Mouse (Mus musculus): Measurements from ENCODE around the gene Dact3. TPM values are rescaled to one million over a fixed set of nuclear protein-coding genes. Genes with fewer than 3 reads are reported as not detected.

Dact3 gene
- total RNA-seq, 1 experiment from 2014 or later = 2.8 TPM

DNA sequence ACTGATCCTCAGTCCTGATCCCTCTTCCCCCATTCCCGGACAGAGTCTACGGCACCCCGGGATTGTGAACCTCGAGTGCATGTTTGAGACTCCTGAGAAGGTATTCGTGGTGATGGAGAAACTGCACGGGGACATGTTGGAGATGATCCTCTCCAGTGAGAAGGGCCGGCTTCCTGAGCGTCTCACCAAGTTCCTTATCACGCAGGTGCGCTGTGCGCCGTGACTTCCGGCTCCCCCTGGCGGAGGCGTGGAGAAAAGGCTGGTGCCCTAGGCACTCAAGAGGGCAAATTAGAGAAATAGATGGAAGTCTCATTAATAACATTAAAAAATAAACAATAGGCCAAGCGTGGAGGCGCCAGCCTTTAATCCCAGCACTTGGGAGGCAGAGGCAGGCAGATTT, 16.8 kb upstream of the Dact3 start:
- peak; percentile 54 for DNase-seq

DNA sequence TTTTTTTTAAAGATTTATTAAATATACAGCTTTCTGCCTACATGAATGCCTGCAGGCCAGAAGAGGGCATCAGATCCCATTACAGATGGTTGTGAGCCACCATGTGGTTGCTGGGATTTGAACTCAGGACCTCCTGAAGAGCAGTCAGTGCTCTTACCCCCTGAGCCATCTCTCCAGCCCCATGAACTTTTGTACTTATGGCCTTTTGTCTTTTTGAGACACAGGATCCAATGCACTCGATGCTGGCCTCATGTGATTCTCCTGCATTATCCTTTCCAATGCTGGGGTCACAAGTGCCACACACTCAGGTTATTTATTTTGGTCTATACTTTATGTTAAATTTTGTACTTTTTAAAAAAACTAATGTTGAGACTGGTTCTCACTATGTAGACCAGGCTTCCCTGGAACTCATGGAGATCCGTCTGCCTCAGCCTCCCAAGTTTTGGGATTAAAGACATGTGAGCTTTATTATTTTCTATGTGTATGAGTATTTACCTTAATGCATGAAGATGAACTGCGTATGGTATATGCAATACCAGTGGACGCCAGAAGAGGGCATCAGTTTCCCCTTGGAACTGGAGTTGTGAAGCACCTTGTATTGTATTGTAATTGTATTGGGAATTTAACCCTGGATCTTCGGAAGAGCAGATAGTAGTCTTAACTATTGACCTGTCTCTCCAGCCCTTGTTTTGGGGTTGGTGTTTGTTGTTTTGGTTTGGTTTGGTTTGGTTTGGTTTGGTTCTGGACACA, 15.0 kb upstream of the Dact3 start:
- peak; percentile 51 for DNase-seq

DNA sequence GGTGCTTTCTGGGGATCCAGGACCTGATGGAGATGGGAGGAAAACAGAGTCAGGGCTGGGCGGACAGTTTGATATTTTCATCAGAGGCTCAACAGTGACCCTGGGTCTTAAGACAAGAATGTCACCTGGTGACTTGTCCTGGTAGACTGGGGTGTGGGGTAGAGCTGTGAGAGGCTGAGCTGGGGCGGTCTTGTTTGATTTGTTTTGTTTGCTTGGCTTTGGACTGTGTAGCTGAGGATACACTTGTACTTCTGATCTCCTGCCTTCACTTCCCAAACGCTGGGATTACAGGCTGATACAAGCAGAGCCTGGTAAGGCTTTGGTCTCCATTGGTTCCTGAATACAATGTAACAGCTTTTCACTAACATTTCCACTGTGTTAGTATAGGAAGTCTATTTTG, 7.6 kb upstream of the Dact3 start:
- no peak for DNase-seq

DNA sequence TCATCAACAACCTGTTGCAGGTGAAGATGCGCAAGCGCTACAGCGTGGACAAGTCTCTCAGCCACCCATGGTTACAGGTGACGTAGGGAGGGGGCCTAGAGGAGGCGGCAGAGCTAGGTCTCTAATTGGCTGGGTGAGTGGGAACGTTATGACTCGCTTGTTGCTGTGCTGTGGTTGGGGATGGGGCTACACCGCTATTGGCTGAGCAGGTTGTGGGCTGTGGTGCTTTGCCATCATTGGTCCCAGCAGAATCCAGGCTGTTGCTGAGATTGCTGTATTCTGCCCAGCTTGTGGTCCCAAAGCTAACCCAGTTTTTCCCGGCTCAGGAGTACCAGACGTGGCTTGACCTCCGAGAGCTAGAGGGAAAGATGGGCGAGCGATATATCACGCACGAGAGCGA, 5.6 kb upstream of the Dact3 start:
- peak; percentile 51 for DNase-seq

- no peak for DNase-seq
Measured at GRCm38 (mm10) chr7:16871600-16871999, 3.5 kb upstream of the Dact3 start.

DNA sequence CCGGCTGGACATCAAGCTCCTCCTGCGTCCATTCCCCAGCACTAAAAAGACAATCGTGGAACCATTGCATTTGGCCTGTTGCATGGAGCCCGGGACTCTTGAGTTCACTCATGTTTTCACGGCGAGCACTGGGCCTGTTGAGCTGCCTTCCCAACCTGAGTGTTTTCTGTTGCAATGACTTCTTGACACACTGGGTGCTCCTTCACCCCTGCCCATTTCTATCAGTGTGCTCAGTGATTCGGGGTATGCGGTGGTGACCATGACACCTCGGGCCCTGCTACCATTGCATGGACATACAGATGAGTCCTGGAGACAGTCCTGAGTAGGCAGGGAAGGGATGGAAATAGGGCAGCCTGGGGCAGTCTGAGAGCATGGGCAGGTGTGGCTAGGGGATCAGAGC, 2.6 kb upstream of the Dact3 start:
- DNase-seq = no peak

GRCm38 (mm10) chr7:16873392-16873791, 1.7 kb upstream of the Dact3 start:
- no peak for DNase-seq

DNA sequence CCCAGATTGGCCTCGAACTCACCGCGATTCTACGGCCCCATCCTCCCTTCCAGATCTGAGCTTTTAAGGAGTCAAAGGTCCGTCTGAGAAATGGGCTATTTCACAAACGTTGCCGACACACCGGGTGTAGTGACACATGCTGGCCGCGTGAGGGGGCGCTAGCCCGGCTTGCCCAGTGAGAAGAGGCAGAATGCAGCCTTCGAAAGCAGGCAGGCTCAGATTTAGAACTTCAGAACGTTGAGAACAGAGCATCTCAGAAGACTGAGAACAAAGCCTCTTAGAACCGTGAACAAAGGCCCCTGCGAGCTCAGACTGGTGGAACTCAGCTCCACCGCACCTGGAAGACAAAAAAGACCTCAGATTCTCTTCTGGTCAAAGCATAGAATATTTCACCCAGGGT, 927 bp upstream of the Dact3 start:
- peak; percentile 82 for DNase-seq

DNA sequence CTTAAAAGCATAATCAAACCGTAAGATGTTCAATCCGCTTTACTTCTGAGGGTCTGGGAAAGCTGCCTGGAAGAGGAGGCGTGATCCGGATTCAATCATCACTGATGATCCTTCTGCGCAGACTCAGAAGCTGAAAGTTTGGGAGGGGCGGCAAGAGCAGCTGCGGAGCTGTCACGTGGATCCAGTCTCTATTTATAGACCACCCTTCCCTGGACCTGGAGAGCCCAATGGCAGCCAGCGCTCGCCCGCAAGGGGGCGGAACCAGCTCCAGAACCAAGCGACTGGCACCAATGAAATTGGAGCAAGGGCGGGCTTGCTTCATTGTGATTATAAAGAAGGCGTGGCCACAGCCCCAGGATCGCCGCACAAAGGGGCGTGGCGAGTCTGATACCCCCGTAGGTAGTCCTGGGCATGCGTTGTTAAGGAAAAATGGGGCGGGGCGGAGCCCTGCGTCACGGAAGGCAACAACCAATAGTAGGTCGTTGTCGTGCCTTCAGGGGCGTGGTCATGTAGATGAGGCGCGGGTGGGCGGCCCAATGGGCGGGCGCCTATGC, 284 bp upstream of the Dact3 start:
- peak; percentile 97 for DNase-seq

DNA sequence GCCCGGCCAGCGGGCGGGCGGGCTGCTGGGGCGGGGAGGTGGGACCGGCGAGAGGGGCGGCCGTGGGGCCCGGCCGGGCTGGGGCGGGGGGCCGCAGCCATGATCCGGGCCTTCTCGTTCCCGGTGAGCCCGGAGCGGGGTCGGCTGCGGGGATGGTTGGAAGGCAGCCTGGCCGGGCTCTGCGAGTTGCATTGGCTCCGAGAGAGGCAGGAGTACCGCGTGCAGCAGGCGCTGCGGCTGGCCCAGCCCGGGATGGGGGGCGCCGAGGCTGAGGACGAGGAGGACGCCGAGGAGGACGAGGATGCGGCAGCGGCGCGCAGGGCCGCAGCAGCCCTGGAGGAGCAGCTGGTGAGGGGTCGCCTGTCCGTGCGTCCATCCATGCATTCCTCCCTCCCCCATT, 209 bp downstream of the Dact3 start:
- DNase-seq = no peak

GRCm38 (mm10) chr7:16876006-16876405, 889 bp downstream of the Dact3 start:
- DNase-seq = no peak

DNA sequence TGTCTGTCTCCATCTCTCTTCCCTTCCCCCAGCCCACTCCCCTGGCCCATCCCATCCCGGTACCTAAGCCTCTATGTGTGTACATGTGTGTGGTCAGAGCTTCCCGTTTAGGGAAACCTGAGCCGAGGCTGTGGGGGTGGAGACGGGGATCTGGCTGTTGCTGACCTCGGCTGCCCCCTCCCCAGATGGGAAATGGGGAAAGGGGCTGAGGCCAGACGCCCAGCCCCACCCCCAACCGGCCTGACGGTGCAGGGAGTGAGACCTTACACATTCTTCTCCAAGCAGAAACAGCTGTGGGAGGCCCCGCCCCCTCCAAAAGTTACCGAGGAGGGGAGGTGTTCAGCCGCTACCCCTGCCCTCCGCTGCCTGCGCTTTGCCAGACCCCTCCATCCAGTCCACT, 1.5 kb downstream of the Dact3 start:
- no peak for DNase-seq

GRCm38 (mm10) chr7:16877717-16878116, 2.6 kb downstream of the Dact3 start:
- no peak for DNase-seq

GRCm38 (mm10) chr7:16879796-16880547, 4.9 kb downstream of the Dact3 start:
- DNase-seq = no peak

- DNase-seq = no peak
Measured at GRCm38 (mm10) chr7:16880615-16881014, 5.5 kb downstream of the Dact3 start.

DNA sequence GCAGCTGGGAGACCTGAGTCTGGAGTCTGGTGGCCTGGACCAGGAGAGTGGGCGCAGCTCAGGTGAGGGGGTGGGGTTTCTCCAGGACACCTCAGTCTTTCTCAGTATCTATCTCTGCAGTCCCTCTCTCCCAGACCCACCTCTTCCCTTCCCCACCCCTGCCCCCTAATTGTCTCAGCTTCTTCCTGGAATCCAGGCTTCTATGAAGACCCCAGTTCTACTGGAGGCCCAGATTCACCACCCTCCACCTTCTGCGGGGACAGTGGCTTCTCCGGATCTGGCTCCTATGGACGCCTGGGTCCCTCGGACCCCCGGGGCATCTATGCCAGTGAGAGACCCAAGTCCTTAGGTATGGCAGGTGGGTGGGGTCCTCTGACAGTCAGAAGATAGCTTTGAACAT, 8.0 kb downstream of the Dact3 start:
- DNase-seq = no peak

DNA sequence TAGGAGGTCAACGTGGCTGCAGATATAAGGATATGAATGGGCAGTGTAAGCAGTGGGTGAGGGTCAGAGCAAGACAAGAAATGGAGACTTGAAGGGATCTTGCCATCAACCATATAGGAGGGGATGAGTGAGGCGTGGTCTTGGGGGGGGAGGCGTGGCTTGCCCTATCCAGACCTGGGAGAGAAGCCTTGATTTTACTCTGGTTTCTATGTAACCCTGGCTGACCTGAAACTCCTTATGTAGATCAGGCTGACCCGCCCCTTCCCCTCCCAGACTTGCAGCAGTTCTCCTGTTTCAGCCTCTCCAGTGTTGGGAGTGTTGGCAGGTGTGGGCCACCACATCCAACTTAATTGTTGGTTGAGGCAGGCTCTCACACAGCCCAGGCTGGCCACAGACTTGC, 9.2 kb downstream of the Dact3 start:
- DNase-seq = no peak

- DNase-seq = no peak
Measured at GRCm38 (mm10) chr7:16885271-16885776, 10.2 kb downstream of the Dact3 start.

DNA sequence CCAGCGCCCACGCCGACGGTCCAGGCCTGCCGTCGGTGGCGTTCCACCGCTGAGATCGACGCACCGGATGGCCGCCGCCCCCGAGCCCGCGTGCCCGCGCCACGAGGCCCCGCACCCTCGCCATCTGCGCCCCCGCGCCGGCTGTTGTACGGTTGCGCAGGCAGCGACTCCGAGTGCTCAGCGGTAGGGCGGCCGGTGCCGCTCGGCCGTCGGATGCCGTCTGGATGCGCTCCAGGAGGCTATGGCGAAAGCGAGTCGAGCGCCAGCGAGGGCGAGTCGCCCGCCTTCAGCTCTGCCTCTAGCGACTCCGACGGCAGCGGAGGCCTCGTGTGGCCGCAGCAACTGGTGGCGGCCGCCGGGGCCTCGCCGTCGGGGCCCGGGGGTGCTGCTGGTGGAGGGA, 10.8 kb downstream of the Dact3 start:
- no peak for DNase-seq

- DNase-seq = no peak
Measured at GRCm38 (mm10) chr7:16890536-16890935, 15.4 kb downstream of the Dact3 start.

DNA sequence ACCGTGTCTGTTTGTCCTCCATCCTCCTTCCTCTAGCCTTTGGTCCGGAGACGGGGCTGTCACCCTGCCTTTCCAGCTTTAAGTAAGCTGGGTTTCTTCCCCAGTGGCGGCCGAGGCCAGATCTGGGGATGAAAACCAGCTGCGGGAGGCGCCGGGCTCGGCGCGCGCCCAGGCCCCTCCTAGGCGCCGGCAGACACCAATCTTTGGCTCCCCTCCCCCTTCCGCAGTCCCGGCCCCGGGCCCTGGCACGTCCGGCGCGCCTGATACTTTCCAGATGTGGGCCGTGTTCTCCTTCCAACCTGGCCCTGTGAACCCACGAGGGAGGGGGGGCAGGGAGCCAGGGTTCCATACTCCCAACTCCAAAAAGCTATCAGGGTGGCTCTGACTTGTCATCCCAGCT, 15.8 kb downstream of the Dact3 start:
- peak; percentile 54 for DNase-seq

DNA sequence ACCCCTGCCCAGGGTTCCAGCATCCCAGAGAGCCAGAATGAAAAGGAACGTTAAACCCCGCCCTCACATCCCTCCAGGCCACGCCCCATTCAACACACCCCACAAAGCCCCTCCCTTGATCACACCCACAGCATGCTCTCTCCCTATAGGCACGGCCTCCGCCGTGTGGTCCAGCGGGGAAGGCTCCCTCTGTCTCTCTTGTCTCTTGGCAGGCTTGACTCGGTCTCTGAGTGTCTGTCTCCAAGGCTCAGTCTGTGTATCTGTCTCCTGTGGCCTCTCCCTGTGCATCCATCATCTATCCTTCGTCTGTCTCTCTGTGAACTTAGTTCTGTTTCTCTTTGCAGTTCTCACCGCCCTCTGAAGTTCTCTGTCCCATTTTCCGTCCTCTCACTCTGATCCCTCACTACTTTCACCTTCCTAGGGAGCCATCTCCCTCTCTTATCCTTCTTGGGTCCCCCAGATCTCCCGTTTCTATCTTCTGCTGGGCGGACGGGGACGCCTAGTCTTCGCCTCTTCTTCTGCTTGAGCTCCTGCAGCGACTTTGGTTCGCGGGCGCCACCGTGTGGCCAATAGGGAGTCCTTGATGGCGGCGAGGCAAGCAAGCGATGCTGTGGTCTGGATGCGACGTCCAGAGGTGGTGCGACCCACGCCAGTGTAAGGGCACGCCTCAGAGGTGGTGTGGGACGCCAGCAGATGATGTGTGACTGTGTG, 16.7 kb downstream of the Dact3 start, which contains the start of gene Gng8:
Gene Gng8 (plus strand): TSS at position 146 of the 711 bp plus-strand sequence.
- peak; percentile 87 for DNase-seq

DNA sequence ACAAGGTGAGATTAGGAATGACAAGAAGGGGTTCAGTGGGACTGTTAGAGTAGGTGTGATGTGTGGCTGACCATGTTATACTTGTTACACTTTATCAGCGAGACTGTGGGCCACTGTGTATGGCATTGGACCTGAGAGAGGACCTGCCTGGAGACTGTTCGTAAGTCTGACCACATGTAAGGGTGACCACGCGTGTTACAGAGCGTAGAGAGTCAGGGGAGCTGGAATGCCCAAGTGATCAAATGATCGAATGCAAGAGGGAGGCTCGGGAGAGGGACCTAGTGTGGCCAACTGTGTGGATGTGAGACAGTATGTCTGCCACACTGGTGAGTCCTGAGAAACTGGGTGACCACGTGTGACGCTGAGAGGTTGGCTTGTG, 17.2 kb downstream of the Dact3 start:
- DNase-seq = no peak
